Mouse (Mus musculus): ENCODE data around the gene Pdlim4. TPM values are rescaled to one million over a fixed set of nuclear protein-coding genes. Genes with fewer than 3 reads are reported as not detected.

The Pdlim4 gene
- 47.5 and 52.9 TPM in 2 replicates for polyA plus RNA-seq (2015; fragmentation: Nextera tagmentation; extraction: Ambion mirVana)

DNA sequence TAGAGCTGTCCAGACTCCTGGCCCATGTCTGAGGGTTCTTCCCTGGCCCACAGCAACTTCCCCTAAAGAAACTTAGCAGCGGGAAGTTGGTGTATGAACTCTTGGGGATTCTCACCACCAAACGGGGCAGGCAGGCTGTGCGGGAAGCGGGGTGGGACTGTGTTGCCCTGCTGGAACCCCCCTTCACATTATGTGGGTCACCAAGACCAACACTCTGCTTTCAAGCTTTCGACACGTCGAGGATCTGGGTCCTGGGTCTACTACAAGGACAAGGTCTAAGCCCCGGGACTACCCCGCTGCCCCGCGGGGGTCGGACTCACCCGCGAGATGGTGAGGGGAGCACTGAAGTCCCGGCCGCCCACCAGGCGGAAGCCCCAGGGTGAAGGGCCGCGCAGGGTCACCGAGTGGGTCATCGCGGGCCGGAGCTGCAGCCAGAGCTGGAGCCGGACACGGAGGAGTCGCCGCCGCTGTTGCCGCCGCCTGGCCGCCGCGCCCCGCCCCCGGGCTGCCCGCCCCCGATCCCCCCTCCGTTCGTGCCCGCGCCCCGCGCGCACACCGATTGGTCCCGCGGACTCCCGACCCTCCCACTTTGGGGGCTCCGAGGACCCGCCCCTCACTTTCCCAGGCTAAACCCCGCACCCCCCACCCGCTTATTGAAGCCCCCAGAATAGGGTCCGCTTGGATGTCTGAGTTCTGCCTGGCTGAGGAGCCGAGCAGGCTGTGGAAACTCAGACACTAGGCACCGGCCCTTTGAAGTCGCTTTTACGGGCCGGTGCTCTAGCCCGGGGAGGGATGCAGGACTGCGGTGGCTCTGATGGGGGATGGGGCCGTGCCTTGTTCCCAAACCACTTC lies at the start of gene Pdlim4:
Gene Pdlim4, minus strand, starts transcription at position 495 of the 852 bp plus-strand sequence.
- 2% methylated on average over 44 of the region's 61 CpGs for WGBS
- no peak for TF ChIP-seq CTCF (IDR thresholded peaks at IDR 0.05; ENCODE audit: low read depth)
- Histone ChIP-seq H3K27me3 (ENCODE audit: insufficient read depth, low read length) (no peaks in the 10 kb centered on the region), H3K9ac (ENCODE audit: low read depth, low read length) (peak within 1 kb of the TSS; percentile 42), H3K9me3 (replicated peaks; ENCODE audit: low read length) (no peaks in the 10 kb centered on the region), H3K4me1 (replicated peaks; ENCODE audit: insufficient read depth, low read length) (peaks cover 7% of the 10 kb centered on the region), H3K36me3 (ENCODE audit: insufficient read depth, low read length) (no peaks in the 10 kb centered on the region), H3K4me2 (ENCODE audit: low read length) (peak within 1 kb of the TSS; percentile 83), H3K4me3 (replicated peaks; ENCODE audit: low read depth, low read length) (peak within 1 kb of the TSS; percentile 42), H3K27ac (peak within 1 kb of the TSS; percentile 65)
- peak; percentile 63 for ATAC-seq (replicated peaks; ENCODE audit: low FRiP score, low read depth)
- DNase-seq (ENCODE audit: low spot score), result peak; percentile 79

DNA sequence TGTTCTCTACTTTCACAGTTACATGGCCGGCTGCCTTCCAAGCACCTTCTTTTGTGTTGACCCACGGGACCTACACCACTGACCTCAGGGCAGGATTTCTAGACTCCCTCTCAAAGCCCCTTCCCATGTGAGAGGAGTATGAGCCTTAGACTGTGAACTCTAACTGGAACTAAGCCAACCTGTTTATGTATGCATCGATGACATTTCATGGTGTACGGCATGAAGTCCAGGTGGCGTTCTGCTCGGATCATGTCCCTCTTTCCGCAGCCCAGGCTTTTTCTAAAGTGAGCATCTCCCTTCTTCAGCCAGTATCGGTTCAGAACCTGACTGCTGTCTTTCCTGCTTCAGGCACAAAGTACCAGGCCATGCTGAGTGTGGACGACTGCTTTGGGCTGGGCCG lies 48.3 kb upstream of the Pdlim4 start:
- DNase-seq (ENCODE audit: low spot score) (no peak), ATAC-seq (replicated peaks; ENCODE audit: low FRiP score, low read depth) (no peak)
- H3K4me3 ChIP-seq (replicated peaks; ENCODE audit: low read depth, low read length), result no peak overlapping the region
- H3K9ac ChIP-seq (ENCODE audit: low read depth, low read length), result no peak overlapping the region
- H3K4me2 ChIP-seq (ENCODE audit: low read length), result no peak overlapping the region
- H3K9me3 ChIP-seq (replicated peaks; ENCODE audit: low read length), result no peaks in the 10 kb centered on the region
- TF ChIP-seq CTCF (IDR thresholded peaks at IDR 0.05; ENCODE audit: low read depth), result no peak
- H3K27ac ChIP-seq, result no peak overlapping the region
- no peaks in the 10 kb centered on the region for H3K27me3 ChIP-seq (ENCODE audit: insufficient read depth, low read length)
- H3K36me3 ChIP-seq (ENCODE audit: insufficient read depth, low read length), result 0 out of 2 replicates have a peak, but pooled peaks cover 8% of the 10 kb centered on the region
- H3K4me1 ChIP-seq (replicated peaks; ENCODE audit: insufficient read depth, low read length), result peaks cover 14% of the 10 kb centered on the region
- WGBS, result 80% methylated on average over 10 of the region's 10 CpGs

DNA sequence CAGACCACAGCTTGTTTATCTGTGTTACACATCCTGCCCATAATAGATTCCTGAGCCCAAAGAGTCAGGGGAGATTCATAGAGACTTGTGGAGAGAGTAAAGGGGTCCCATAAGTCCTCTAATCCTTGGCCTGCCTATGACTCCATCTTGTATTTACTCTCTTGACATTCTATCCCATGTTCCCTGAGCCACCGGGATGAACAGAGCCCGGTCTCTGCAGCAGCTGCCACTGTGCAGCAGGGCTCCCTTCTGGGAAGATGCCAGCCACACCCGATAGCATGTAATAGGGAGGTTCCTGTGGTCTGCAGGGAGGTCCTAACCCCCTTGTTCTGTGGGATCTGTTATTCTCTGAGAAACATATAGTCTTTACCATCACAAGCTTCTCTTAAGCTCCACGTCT lies 47.6 kb upstream of the Pdlim4 start:
- DNase-seq (ENCODE audit: low spot score), result no peak

DNA sequence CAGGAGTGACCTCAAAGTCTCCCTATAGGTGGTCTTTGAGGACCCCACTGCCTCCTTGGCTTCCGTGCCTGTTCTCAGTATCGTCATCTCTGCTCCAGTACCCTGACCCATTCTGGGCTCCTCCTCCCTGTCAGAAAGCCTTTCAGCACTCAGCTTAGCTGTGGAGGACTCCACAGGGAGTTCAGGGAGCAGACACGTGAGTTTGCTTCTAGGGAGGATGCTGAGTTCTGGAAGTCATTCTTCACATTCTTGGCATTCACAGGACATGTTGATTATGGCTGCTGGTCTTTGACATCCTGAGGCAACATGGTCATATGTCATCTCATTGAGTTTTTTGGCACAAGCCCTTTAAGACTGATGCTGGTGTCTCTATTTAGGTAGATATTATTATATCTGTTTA lies 47.1 kb upstream of the Pdlim4 start:
- Histone ChIP-seq H3K27ac (no peak overlapping the region), H3K4me1 (replicated peaks; ENCODE audit: insufficient read depth, low read length) (peaks cover 14% of the 10 kb centered on the region), H3K27me3 (ENCODE audit: insufficient read depth, low read length) (no peaks in the 10 kb centered on the region), H3K9me3 (replicated peaks; ENCODE audit: low read length) (no peaks in the 10 kb centered on the region), H3K4me3 (replicated peaks; ENCODE audit: low read depth, low read length) (no peak overlapping the region), H3K36me3 (ENCODE audit: insufficient read depth, low read length) (0 out of 2 replicates have a peak, but pooled peaks cover 8% of the 10 kb centered on the region), H3K4me2 (ENCODE audit: low read length) (no peak overlapping the region), H3K9ac (ENCODE audit: low read depth, low read length) (no peak overlapping the region)
- no peak for TF ChIP-seq CTCF (IDR thresholded peaks at IDR 0.05; ENCODE audit: low read depth)
- ATAC-seq (replicated peaks; ENCODE audit: low FRiP score, low read depth) (no peak), DNase-seq (ENCODE audit: low spot score) (peak; percentile 62)
- 43% methylated on average over 3 of the region's 3 CpGs for WGBS

More for the DNA sequence above, 47.6 kb upstream of the Pdlim4 start:
- H3K4me3 ChIP-seq (replicated peaks; ENCODE audit: low read depth, low read length), result no peak overlapping the region
- ATAC-seq (replicated peaks; ENCODE audit: low FRiP score, low read depth), result no peak
- no peak for TF ChIP-seq CTCF (IDR thresholded peaks at IDR 0.05; ENCODE audit: low read depth)
- H3K9ac ChIP-seq (ENCODE audit: low read depth, low read length), result no peak overlapping the region
- H3K27ac ChIP-seq, result no peak overlapping the region
- no peak overlapping the region for H3K4me2 ChIP-seq (ENCODE audit: low read length)
- no peaks in the 10 kb centered on the region for H3K27me3 ChIP-seq (ENCODE audit: insufficient read depth, low read length)
- H3K4me1 ChIP-seq (replicated peaks; ENCODE audit: insufficient read depth, low read length), result peaks cover 14% of the 10 kb centered on the region
- no peaks in the 10 kb centered on the region for H3K9me3 ChIP-seq (replicated peaks; ENCODE audit: low read length)
- H3K36me3 ChIP-seq (ENCODE audit: insufficient read depth, low read length), result 0 out of 2 replicates have a peak, but pooled peaks cover 8% of the 10 kb centered on the region
- WGBS, result 77% methylated on average over 4 of the region's 4 CpGs

DNA sequence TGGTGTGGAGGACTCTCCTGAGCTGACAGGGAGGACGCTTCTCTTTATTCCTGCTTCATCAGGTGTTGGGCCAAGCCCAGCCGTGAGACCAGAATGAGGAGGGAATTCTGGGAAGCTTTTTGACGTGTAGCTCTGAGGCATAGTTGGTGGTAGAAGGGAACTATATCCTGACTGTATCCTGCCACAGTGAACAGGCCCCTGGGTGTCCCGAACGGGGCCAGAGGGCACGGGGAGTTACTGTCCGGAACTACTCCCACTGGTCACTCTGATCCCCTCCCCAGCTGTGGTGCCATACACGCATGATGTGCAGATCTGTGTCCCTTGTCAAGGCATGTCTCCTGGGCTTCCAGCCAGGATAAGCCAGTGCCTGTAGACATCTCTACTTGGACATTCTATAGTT lies 46.5 kb upstream of the Pdlim4 start:
- DNase-seq (ENCODE audit: low spot score) (no peak), ATAC-seq (replicated peaks; ENCODE audit: low FRiP score, low read depth) (no peak)
- 59% methylated on average over 8 of the region's 8 CpGs for WGBS
- no peak overlapping the region for H3K4me3 ChIP-seq (replicated peaks; ENCODE audit: low read depth, low read length)
- no peaks in the 10 kb centered on the region for H3K27me3 ChIP-seq (ENCODE audit: insufficient read depth, low read length)
- 0 out of 2 replicates have a peak, but pooled peaks cover 8% of the 10 kb centered on the region for H3K36me3 ChIP-seq (ENCODE audit: insufficient read depth, low read length)
- no peak for TF ChIP-seq CTCF (IDR thresholded peaks at IDR 0.05; ENCODE audit: low read depth)
- H3K27ac ChIP-seq, result no peak overlapping the region
- no peaks in the 10 kb centered on the region for H3K9me3 ChIP-seq (replicated peaks; ENCODE audit: low read length)
- H3K4me1 ChIP-seq (replicated peaks; ENCODE audit: insufficient read depth, low read length), result peaks cover 14% of the 10 kb centered on the region
- H3K9ac ChIP-seq (ENCODE audit: low read depth, low read length), result no peak overlapping the region
- H3K4me2 ChIP-seq (ENCODE audit: low read length), result no peak overlapping the region

DNA sequence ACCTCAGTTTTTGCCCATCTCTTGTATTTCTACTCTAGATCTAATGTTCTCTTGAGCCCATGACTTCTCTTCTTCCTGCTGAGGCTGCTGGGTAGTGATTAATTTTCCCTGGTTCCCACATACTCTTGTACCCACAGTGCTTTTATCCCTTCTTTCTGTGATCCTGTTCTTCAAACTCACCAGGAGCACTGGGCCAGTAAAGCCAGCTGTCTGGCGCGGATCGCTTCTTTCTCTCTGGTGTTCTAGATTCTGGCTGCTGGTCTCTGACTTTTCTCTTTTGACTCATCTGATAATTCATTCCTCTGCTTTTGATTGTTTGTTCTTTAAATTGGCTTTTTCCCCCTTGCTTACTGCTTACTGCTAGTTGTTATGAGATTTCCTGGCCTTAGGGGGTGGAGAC lies 45.9 kb upstream of the Pdlim4 start:
- no peak for ATAC-seq (replicated peaks; ENCODE audit: low FRiP score, low read depth)
- Histone ChIP-seq H3K4me3 (replicated peaks; ENCODE audit: low read depth, low read length) (no peak overlapping the region), H3K9ac (ENCODE audit: low read depth, low read length) (no peak overlapping the region), H3K36me3 (ENCODE audit: insufficient read depth, low read length) (0 out of 2 replicates have a peak, but pooled peaks cover 8% of the 10 kb centered on the region), H3K4me2 (ENCODE audit: low read length) (no peak overlapping the region), H3K27me3 (ENCODE audit: insufficient read depth, low read length) (no peaks in the 10 kb centered on the region), H3K4me1 (replicated peaks; ENCODE audit: insufficient read depth, low read length) (peaks cover 14% of the 10 kb centered on the region), H3K27ac (no peak overlapping the region), H3K9me3 (replicated peaks; ENCODE audit: low read length) (no peaks in the 10 kb centered on the region)
- no peak for TF ChIP-seq CTCF (IDR thresholded peaks at IDR 0.05; ENCODE audit: low read depth)
- 95% methylated on average over 3 of the region's 3 CpGs for WGBS
- no peak for DNase-seq (ENCODE audit: low spot score)
